Mouse (Mus musculus) small intestine, adult 2 months (tissue): ENCODE data around the gene Slc17a7.

Experiments used
- CTCF ChIP-seq: fragments of 200-500 bp; IDR thresholded peaks from 2 replicates; pipeline ENCODE4 v1.5.1; 2012; ENCODE audit warnings: low read depth, mild to moderate bottlenecking, control low read depth, inconsistent platforms, low read length, moderate library complexity, mixed read lengths; ENCODE audit not compliant: insufficient replicate concordance, insufficient read length; ENCODE audit errors: extremely low read depth
- POLR2A ChIP-seq: fragments of 200-500 bp; IDR thresholded peaks from 2 replicates; pipeline ENCODE4 v1.6.1; 2012; ENCODE audit warnings: low read depth, mild to moderate bottlenecking, control low read depth, inconsistent platforms, low read length, moderate library complexity

DNA sequence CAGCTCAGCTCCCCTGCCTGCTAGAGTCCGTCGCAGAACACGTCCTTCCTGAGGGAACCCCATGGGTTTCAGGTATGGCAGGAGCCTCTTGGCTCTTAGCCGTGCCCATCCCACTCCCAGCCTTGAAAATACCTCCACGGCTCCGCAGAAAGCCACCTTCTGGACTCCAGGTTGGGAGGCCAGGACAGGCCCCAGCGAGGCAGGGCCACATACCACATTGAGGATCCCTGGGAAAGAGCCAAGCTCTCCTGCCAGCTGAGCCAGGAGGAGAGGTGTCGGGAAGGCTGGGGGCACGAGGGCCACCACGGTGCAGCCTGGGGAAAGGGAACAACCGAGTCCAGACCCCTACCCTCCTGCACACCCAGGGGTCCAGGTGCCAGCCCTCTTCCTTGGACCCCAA, 16.5 kb upstream of the Slc17a7 start:
- TF ChIP-seq CTCF (no peak), POLR2A (no peak)
